Mouse (Mus musculus) erythroblast, adult 5-6 weeks (primary cell): Measurements from ENCODE around the gene Atp5h. TPM values are rescaled to one million over a fixed set of nuclear protein-coding genes. Genes with fewer than 3 reads are reported as not detected.
A peak's percentile ranks its signal among the peaks of the same experiment; 100 is the strongest.
"Not testable (repeated sequence)": the region's sequence is repeated elsewhere in the genome, so short reads cannot be mapped to it uniquely, and the experiment has no call there.

Experiments used
- ATAC-seq: replicated peaks from 2 replicates; pipeline ENCODE4 v1.8.0; 2016; ENCODE audit warnings: moderate number of reproducible peaks, mild to moderate bottlenecking, moderate TSS enrichment, inconsistent platforms; ENCODE audit not compliant: poor library complexity, low FRiP score, severe bottlenecking
- total RNA-seq, 2 experiments: library from RNA; stranded (forward) in 1 of 2; stranded (reverse) in 1 of 2; fragments of 150-400 nt in 1 of 2; fragments of 200-764, 138-1000 nt in 1 of 2; gene quantifications; 2 replicates each; pipeline versions ENCODE4 v1.2.3 to v1.2.4; 2015 to 2017; ENCODE audit warnings: low replicate concordance in 2 of 2

The Atp5h gene
- total RNA-seq, 2 experiments from 2014 or later: 240 to 306 TPM

DNA sequence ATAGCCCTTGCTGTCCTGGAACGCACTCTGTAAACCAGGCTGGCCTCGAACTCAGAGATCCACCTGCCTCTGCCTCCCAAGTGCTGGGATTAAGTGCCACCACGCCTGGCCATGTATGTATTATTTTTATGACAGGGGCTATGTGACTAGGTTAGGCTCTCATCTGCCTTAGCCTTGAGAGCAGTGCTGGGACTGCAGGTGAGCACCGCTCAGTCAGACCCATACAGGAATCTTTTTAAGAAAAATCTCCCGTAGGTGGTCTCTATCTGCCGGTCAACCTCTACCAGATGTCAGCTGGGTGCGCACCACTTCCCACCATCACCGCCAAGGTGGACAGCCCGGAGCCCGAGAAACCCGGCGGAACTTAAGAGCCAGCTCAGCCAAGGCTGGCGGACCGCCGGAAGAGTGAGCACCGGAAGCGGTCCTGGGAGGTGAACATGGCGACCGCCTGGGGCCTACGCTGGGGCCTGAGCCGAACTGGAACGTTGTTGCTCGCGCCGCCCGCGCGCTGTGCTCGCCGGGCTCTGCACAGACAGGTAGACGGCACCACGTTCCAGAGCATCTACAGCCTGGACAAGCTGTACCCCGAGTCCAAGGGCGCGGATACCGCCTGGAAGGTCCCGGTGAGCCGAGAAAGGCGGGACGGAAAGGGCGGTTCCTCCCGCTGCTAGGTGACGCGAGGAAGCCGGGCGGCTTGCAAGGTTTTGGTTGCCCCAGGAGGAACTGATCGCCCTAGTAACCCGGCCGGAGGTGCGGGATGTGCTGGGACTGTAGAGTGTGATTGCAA, 16.2 kb downstream of the Atp5h start, which contains the start of gene Mrpl58:
Gene Mrpl58 (plus strand): TSS at position 415 of the 787 bp plus-strand sequence.
- peak; percentile 92 for ATAC-seq

DNA sequence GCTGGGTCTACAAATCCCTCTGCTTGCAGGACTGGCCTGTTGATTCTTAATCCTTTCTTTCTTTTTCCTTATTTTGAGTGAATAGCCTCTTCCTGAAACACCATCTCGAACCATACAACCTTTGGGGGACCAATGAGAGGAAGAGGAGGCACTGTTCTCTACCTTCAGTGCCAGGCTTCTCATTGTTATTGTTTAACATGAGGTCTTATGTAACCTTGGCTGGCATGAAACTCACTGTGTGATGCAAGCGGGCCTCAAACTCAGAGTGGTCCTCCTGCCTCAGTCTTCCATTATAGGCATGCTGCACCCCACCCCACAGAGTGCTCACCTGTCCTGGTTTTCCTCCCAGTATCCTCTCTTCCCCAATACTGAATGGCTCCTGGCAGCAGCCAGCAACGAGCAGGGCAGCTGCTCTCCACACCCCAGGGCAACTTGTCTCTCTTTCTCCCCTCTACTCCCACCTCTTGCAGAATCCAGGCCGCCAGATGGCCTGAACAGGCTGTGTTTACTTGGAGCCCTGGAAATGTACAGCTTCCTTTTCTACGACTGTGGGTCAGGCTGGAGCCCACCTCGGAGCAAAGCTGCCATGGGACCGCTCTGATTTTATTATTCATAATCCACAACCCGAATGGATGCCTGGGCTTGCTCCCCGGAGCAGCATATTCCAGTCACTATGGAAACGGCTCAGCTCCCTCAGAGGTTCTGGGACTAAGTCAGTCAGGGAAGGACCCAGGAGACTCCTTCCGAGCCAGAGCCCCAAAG, 19.0 kb downstream of the Atp5h start:
- ATAC-seq: no peak

DNA sequence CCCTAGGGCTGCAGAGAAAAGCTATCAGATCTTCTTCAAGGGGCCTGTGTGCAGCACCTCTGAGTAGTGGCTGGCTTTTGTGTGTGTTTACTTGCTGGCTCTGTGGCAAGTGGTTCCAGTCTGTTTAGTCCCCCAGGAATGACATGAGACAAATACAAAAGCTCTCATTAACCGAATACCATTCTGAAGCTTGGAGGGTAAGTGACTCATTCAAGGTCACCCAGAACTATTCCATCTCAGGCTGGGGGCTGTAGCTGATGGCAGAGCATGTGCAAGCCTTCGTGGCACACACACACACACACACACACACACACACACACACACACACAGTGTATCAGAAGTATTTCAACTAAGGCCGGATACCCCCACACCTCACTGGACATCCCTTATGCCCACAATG, 19.6 kb downstream of the Atp5h start:
- no peak for ATAC-seq

DNA sequence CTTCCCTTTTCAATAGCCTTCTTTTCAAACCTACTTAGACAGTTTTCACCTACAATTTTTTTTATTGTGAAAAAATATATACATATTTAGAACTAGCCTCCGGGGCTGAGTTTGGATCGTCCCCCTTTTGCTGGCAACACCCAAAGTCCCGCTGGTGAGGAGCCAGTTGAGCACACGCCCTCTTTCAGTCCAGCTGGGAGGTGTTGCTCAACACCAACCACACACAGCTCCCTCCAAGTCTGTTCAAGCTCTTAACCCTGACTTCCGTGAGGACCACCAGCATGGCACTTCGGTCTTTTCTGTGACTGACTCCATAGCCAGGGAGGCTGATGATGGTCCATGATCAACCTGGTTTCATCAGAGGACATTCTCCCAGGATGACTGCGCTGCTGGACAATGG, 21.7 kb downstream of the Atp5h start:
- no peak for ATAC-seq

DNA sequence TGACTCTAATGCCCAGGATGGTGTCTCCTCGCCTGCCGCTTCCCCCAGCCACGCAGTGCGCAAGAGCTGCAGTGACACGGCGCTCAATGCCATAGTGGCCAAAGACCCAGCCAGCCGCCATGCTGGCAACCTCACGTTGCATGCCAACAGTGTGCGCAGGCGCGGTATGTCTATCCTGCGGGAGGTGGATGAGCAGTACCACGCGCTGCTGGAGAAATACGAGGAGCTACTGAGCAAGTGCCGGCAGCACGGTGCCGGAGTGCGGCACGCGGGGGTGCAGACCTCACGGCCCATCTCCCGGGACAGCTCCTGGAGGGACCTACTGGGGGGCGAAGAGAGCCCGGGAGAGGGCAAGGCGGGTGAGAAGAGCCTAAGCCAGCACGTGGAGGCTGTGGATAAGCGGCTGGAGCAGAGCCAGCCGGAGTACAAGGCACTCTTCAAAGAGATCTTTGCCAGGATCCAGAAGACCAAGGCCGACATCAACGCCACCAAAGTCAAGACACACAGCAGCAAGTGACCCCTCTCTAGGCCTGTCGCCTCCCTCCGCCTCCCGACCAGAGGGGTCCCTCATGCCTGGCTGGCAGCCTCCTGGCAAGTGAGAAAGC, 25.9 kb downstream of the Atp5h start:
- no peak for ATAC-seq

DNA sequence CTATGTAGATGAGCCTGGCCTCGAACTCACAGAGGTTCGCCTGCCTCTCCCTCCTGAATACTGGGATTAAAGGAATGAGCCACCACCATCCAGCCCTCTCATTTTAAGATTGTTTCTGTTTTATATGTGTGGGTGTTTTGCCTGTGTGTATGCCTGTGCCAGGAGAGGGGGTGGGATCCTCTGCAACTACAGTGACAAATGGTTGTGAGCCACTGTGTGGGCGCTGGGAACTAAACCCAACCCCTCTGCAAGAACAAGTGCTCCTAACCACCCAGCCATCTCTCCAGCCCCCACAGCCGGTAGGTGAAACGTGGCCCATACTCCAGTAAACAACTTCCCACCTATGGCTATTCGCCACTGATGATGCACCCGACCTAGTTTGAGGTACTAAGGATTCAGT, 28.4 kb downstream of the Atp5h start:
- ATAC-seq: no peak

DNA sequence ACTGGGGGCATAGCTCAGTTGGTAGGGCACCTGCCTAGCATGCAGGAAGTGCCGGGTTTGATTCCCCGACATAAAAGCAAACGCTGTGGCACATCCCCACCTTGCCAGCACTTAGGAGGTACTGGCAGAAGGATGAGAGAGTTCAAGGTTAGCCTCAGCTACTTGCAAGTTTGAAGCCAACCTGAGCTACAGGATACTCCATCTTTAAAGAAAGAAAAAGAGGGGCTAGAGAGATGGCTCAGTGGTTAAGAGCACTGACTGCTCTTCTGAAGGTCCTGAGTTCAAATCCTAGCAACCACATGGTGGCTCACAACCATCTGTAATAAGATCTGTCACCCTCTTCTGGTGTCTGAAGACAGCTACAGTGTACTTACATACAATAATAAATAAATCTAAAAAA, 32.9 kb downstream of the Atp5h start:
- not testable (repeated sequence) for ATAC-seq

DNA sequence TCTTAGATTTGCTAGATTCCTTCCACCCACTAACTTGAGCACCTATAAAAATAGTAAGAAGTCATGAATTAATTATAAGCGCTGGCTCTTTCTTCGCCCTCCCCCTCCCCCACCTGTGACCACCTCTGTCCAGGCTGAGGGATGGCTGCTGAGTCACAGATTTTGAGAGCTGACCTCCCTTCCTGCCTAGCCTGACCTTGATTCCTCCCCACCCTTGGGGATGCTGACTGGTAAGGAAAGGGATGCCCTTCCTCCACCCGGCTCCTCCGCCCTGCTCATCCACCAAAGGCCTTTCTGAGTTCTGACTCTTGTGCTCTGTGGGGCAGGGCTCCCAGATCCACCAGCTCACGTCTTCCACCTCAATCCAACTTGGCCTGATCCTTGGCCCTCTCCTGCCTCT, 35.2 kb downstream of the Atp5h start:
- ATAC-seq: no peak

DNA sequence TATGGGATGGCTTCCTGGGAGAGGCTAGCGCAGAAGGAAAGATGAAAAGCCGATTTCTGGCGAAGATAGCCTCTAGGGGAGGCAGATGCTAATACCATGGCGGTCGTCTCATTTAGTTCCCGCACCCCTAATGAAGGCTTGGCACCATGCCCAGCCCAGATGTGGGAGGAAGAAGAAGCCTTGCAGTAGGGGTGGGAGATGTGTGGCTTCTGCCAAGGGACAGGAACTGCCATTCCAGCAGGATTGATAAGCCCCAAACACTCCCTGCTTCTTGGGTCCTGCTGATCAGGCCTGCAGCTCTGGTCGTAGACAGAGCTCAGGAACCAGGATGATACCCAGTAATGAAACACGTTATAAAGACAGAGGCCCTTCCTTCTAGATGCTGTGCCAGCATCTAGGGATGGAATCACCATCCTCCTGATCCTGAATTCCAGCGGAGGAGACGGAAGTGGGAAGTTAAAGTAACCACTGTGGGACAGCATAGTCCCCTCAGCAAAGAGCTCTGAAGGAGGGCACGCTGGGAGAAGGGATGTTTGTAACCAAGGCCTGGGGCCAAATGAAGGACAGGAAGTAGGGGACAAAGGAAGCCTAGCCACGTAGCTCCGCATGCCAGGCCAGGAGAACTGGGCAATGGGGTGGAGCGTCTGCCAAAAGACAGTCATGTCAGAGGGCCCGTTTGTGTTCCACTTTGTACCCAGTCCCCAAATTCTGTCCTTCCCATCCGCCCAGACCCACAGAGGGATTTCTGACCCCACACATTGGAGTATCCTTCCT, 35.9 kb downstream of the Atp5h start:
- no peak for ATAC-seq

DNA sequence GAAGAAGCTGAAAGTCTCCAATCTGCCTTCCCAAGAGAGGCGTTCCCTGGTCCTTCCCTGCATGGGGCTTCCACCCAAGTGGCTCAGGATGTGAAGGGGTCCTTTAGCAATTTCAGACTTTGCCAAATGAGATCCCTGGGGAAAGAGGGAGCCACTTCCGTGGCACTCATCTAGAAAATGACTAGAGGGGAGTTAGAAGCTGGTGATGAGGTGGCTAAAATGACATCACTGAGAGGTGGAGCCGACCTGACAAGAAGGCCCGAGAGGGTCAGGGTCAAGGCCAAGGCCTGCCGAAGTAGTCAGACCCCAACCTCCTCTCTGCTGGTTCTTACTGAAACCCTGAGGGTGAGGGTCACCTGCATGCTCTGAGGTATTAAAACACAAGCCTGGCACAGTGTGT, 36.9 kb downstream of the Atp5h start:
- no peak for ATAC-seq

DNA sequence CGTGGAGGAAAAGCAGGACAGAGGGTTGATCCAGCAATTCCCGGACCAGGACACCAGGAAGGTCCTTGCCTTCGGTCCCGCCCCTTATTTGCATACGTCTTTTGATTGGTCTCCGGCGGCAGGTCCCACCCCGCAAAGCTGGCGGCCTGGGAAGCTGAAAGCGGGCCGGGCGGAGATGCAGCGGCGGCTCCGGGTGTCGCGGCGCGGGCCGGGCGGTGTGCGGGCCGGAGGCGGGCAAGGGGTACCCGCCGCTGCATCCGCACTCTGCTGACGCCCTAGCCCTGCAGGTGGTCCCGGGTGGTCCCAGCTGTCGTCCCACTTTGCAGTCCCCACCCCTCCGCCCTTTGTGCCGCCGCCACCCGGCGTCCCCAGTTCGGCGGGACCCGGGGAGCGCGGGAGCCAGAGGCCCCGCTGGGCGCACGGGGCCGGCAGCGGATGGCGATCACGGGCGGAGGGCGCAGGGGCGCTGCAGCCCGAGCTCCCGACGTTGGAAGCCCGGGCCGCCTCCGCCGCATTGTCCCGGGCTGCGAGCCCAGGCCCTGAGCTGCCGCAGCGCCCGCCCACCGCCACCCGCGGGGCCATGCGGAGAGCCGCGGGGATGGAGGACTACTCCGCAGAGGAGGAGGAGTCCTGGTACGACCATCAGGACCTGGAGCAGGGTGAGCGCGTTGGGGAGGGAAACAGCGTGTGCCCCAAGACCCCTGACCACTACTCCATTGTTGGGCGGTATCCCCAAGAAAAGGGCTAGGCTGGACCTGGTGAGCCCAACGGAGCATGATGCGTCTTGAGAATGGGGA, 37.8 kb downstream of the Atp5h start, which contains the start of gene Cdr2l:
Gene Cdr2l (plus strand): TSS at position 174 of the 797 bp plus-strand sequence.
- ATAC-seq: no peak

DNA sequence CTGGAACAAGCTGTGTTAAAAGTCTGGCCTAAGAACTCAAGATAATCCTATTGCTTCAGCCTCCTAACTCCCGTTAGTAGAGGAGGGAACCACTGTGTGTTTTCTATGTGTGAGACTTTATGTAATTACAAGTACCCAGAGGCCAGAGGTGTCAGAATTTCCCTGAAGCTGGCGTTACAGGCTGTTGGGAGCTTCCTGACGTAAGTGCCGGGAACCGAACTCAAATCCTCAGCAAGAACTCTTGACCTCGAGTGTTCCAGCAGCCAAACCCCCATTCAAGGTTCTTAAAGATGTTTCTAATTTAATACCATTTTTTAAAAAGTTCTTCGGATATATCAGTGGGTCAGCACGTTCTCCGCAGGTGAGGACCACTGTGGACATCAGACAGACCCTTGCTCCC, 38.5 kb downstream of the Atp5h start:
- no peak for ATAC-seq

DNA sequence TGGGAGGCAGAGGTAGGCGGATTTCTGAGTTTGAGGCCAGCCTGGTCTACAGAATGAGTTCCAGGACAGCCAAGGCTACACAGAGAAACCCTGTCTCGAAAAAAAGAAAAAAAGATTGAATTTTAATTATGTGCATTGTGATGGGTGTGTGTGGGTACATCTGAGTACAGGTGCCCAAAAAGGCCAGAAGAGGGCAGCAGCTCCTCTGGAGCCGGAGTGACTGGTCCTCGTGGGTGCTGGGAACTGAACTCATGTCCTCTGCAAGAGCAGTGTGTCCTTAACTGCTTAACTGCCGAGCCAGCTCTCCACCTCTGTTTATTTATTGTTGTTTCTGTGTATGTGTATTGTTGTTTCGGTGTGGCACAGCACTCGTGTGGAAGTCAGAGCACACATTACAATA, 41.9 kb downstream of the Atp5h start:
- no peak for ATAC-seq

DNA sequence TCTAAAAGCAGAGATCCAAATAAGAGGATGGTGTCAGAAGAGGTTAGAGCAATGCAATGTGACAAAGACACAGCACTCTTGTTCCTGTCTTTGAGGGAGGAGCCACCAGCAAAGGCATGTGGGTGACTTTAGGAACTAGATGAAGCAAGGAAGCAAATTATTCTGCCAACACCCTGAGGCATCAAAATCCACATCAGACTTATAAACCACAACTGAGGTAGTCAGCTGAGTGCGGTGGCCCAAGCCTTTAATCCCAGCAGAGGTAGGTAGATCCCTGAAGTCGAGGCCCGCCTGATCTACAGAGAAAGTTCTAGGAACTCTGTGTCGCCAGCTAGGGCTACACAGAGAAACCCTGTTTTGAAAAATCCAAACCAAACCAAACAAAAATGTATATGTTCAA, 42.5 kb downstream of the Atp5h start:
- no peak for ATAC-seq

DNA sequence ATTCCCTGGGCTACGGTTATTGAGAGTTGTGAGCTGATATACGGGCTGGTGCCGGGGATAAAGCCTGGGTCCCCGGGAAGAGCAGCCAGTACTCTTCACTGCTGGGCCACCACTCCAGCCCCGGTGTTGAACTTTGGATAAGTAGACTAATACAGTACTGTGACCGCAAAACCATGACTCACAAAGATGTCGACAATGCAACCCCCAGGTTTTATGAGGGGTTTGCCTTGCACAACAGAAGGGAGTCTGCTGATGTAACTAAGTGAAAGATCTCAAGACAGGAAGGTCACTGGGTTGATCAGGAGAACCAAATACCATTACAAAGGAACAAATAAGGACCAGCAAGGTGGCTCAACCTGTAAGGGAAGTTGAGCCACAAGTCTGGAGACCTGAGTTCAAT, 43.0 kb downstream of the Atp5h start:
- ATAC-seq: no peak

DNA sequence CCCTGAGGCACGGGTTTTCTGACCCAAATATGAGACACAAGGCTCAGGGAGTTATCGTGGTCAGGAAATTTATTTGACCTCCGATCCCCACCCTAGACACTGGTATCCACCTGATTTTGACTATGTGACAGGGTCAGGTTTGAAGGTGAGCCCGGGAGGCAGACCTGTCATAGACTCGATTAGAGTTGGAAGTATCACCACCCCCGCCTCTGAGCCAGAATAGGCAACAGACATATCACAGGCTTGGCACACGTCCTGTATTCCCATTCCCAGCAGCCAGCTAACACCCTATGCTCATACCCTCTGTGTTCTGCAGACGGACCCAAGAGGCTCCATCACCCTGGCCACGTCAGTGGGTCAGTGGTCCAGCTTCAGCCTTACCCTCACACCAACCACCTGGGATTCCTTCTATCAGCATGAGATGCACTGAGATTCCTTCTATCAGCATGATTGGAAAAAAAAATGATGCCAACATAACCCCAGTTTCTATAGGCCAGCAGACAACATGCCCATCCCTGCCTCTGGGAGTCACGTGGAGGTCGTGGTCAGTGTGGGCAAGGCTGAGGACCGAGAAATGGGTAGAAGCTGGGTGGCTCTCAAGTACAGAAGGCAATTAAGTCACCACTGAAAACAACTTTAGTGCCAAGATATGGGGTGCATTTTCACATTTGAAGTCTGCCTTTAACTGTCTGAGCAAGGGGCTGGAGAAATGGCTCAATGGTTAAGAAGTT, 44.9 kb downstream of the Atp5h start:
- no peak for ATAC-seq

DNA sequence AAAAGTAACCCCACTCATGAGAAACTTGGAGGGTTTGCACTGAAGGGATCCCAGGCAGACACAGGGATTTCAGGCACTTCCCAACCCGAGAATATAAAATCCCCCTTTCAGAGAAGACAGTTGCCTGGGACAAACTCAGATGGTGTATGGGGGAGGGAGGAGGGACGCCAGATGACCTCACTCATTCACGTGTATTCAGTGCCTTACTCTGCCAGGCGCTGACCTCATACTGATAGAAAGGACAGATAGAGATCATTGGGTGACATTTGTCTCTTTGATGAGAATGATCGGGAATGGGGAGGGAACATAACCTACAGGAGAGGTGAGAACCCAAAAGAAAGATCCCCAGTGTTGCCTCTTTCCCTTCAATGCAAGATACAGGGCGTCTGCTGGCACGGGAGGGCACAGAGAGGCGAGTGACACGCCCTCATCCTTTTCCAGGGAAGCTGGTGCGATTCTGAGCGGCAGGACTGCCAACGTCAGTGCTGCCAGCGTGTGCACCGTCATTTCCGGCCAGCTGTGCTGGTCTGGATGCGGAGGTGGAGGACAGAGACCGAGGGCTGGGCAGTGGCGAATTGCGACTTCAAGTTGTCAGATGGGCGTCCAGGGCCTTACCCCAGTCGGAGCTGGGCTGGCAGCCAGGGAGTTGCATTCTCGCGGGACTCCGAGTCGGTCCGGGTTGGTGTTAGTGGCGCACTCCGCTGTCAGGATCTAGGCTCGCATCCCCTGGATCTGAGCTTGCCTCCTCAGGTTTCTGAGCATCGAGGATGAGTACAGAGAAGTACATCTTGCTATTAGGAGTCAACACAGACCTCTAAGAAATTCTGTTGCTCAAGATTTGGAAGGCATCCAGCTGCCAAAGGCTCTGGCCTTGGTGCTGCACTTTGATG, 45.7 kb downstream of the Atp5h start:
- ATAC-seq: no peak

DNA sequence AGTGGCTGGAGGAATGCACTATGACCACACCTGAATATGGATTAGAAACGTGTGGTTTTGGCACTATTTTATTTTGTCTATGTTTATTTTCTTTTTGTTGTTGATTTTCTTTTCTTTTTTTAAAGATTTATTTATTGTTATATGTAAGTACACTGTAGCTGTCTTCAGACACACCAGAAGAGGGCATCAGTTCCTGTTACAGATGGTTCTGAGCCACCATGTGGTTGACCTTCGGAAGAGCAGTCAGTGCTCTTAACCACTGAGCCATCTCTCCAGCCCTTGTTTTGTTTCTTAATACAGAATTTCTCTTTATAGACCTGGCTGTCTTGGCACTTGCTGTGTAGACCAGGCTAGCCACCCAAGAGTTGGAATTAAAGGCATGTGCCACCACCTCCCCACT, 47.0 kb downstream of the Atp5h start:
- ATAC-seq: no peak
